Mouse (Mus musculus): Measurements from ENCODE around the gene Serpinb6a.
"Not testable (repeated sequence)": the region's sequence is repeated elsewhere in the genome, so short reads cannot be mapped to it uniquely, and the experiment has no call there.

Gene Serpinb6a

GRCm38 (mm10) chr13:33989625-33990024, 13.0 kb downstream of the Serpinb6a start:
- no peak for DNase-seq (ENCODE audit: low spot score)

GRCm38 (mm10) chr13:33966574-33966973, 36.0 kb downstream of the Serpinb6a start:
- no peak for DNase-seq (ENCODE audit: low spot score)

DNA sequence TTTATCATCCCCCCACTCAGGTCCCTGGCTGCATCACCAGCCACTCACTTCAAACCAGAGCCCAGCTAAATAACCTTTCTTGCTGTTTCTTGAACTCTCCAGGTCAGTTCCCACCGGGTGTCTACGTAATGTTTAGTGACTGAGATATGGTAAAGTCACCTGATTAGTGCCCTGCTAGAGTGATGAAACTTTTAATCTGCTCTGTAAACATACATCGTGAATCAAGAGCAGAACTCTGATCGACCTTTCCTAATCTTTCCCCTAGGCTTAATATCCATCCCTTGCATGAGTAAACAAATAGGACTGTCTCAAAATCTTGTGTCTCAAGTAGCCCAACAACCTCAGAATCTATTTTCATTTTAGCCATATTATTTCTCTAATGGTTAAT, 36.6 kb downstream of the Serpinb6a start:
- no peak for DNase-seq (ENCODE audit: low spot score)

- no peak for DNase-seq (ENCODE audit: low spot score)
Observed at GRCm38 (mm10) chr13:33965056-33966024, 37.3 kb downstream of the Serpinb6a start.

DNA sequence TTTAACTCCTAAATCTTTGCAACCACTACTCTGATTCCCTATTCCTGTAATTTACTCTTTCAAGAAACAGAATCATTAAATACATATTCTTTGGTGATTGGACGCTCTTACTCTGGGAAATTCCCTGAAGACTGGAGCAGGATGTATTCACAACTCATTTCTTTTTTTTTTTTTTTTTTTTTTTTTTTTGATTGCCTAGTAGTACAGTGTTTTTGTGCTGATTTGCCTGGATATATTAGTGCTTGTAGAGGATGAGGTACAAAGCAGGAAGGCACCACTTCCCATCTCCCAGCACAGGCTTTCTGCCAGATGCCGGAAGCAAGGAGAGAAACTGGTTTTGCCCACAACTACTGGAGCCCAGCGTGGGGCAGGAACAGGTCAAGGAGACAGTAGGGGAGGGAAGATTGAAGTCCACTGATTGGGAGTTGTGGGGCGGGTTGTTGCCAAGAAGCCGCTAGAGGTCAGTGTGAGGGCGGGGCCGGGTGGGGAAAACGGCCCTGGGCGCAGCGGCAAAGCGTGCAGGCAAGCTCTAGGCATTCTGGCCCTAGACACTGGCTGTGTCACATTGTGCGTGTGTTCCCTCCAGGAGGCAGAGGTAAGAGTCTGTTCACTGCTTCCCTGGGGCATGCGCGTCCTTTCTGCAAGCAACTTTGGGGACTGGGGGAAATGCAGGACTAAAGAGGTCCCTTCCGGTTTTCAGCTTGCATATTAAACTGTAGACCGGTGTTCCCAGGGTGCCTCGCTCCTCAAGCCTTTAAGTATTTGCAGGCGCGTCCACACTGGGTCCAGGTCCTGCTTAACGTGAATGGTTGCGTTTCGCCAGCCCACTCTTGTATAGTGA, 38.2 kb downstream of the Serpinb6a start, which contains the start of gene Nqo2:
Nqo2 (plus strand) TSS at position 482 of the 841 bp plus-strand sequence.
- DNase-seq (ENCODE audit: low spot score), result peak; percentile 82

DNA sequence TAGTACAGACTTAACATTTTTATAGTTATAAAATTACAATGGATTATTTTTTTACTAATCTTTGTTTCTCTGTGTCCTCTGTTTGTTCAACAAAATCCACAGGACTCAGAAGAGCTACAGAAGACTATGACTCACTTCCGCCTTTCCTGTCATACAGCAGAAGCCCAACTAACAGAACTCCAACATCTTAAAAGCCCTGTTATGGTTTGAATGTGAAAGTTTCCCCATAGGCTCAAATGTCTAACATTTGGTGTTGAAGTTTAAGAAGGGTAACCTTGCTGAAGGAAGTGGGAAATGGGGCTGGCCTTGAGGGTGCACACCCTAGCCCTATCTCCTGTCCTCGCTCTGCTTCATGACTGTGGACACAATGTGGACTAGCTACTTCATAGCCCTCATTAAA, 42.8 kb downstream of the Serpinb6a start:
- no peak for DNase-seq (ENCODE audit: low spot score)

- peak; percentile 67 for DNase-seq (ENCODE audit: low spot score)
Observed at GRCm38 (mm10) chr13:33956571-33957421, 45.8 kb downstream of the Serpinb6a start.

GRCm38 (mm10) chr13:33952947-33953346, 49.6 kb downstream of the Serpinb6a start:
- DNase-seq (ENCODE audit: low spot score), result no peak

GRCm38 (mm10) chr13:33952075-33952449, 50.5 kb downstream of the Serpinb6a start:
- DNase-seq (ENCODE audit: low spot score), result peak; percentile 61

DNA sequence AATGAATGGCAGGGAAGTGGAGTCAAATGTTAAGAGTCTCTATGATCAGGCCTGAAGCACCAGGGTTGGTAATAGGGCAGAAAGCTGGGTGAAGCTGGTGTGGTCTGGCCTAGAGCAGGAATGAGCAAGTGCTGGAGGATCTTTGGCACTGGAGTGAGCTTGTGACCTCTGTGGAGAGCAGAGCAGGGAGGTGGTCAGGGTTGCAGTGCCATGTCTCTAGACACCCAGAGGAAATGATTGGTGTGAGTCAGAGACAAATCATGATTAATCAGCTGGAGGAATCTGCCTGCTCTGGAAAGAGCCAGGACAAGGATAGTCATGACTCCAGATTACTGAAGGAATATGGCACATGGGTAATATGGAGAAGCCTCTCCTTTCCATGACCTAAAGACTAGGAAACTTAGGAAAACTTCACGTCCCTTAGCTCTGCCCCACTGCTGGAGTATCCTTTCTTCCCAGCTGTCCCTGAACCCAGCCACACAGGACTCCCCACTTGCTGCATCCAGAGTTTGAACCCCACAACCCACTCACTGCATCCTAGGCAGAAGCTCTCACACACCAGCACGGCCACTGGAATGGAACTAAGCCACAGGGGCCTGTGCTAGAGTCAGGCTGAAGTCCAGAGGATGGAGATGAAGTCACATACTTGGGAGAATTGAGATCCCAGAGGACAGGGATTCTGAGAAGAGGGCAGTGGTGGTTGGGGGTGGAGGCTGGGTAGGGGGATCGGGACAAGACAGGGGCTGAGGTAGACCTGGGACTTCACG, 51.1 kb downstream of the Serpinb6a start:
- DNase-seq (ENCODE audit: low spot score), result peak; percentile 65

GRCm38 (mm10) chr13:33942212-33942779, 60.3 kb downstream of the Serpinb6a start:
- no peak for DNase-seq (ENCODE audit: low spot score)

GRCm38 (mm10) chr13:33941288-33941808, 61.2 kb downstream of the Serpinb6a start:
- DNase-seq (ENCODE audit: low spot score), result no peak

DNA sequence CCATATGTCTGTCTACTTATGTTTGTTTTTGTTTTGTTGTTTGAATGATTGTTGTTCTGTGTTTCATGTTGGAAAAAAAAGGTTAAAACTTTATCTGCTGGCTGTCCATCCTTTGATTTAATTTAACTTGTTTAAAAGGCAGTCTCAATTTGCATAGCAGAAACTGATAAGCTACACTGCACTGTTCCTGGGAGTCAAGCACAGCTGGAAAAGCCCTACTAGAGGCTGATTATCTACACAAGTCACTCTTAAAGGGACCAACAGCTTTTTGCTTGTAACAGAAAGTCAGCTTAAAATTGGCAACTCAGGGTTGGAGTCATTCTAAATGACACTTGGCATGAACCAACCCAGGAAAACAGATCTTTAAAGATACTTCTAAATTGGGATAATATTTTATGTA, 65.0 kb downstream of the Serpinb6a start:
- DNase-seq (ENCODE audit: low spot score), result not testable (repeated sequence)

DNA sequence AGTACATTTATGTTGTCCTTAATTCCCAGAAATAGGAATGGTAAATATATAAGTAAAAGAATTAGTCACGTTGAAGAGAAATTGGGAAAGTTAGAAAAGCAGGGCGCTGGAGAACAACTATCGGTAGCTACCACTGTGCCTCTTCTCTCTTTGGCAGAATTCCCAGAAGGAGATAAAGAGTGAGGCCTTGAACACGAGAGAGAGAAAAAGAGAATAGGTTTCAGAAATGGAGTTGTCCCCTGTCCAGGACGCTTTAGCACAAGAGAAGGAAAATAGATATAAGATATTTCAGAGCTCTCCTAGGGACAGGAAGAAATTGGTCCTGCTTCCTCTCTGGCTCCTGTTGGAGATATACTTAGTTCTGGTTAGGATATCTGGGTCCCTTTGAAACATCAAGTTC, 65.4 kb downstream of the Serpinb6a start:
- DNase-seq (ENCODE audit: low spot score), result peak; percentile 50

- DNase-seq (ENCODE audit: low spot score), result peak; percentile 69
Observed at GRCm38 (mm10) chr13:33935465-33936181, 67.0 kb downstream of the Serpinb6a start.

DNA sequence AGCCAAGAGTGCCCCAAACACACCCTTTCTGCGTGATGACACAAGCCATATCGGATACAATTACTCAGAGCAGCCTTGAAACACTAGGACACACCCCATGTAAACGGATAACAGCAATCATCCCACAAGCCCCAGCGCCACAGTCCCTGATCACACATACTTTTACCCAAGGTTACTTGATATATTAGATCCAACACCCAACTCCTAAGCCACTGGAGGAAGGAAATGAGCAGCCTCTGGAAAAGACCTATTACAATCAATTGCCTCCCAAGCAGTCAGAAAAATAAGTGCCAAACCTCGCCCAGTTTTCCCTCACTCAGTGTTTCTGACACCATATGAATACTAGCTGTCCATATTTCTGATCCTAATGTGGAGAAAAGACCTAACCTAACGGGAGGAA, 67.9 kb downstream of the Serpinb6a start:
- DNase-seq (ENCODE audit: low spot score), result no peak

GRCm38 (mm10) chr13:33930912-33931311, 71.7 kb downstream of the Serpinb6a start:
- peak; percentile 16 for DNase-seq (ENCODE audit: low spot score)

DNA sequence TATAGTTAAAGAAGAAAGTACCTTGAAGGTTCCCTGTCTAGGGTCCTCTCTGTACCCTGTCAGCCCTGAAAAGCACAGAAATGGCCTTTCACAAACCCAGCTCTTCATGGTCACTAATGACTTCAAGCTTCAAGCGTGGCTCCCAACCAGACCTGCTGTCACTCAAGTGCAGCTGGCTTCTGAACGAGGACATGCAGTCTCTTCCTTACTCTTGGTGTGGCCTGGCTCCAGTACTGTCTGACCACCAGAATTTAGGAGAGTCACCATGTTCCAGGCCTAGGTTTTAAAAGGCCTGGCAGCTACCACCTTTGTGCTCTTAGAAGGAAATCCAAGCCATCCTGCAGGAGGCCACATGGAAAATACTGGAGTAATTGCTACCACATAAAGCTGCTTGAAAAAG, 72.3 kb downstream of the Serpinb6a start:
- no peak for DNase-seq (ENCODE audit: low spot score)

DNA sequence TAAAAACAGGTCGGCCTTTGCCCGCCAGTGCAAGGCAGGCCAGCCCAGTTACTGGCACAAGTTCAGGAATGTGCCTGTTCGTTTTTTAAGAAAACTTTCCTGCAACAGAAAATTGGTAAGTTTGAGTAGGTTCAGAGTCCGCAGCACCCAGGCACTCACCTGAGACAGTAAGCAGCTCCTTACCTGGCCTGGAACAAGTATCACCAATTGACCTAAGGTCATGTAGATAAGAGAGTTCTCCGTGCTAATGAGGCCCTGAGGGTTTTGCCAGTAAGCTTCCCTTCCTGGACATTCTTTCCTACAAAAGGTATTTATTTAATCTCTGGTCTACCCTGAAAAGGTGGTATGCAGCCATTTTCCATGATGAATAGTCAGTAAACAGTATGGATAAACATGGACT, 80.9 kb downstream of the Serpinb6a start:
- DNase-seq (ENCODE audit: low spot score), result no peak

- no peak for DNase-seq (ENCODE audit: low spot score)
Observed at GRCm38 (mm10) chr13:33921041-33921440, 81.6 kb downstream of the Serpinb6a start.

All from adipocyte (in vitro differentiated cells).